Mouse (Mus musculus) lung, embryonic 16.5 days (tissue): Measurements from ENCODE around the gene Cpn1. TPM values are rescaled to one million over a fixed set of nuclear protein-coding genes. Genes with fewer than 3 reads are reported as not detected.

Source experiments
- ATAC-seq: fragments of 200-750 bp; cut with Nextera tagmentation; 2 replicates; pipeline ENCODE4 v1.8.0; 2017; ENCODE audit warnings: low read depth, mild to moderate bottlenecking, moderate library complexity
- H3K27ac ChIP-seq: fragments of 300-500 bp; sonication (generic); 2 replicates; pipeline ENCODE4 v1.5.1; 2014; ENCODE audit warnings: mild to moderate bottlenecking, control low read depth, low read length
- H3K27me3 ChIP-seq: fragments of 300-500 bp; sonication (generic); 2 replicates; pipeline ENCODE4 v1.6.1; 2014; ENCODE audit warnings: low read depth, low read length, mixed read lengths; ENCODE audit not compliant: control insufficient read depth, insufficient read depth
- H3K36me3 ChIP-seq: fragments of 300-500 bp; sonication (generic); 2 replicates; pipeline ENCODE4 v1.6.1; 2014; ENCODE audit warnings: low read length; ENCODE audit not compliant: control insufficient read depth, insufficient read depth
- H3K4me1 ChIP-seq: fragments of 300-500 bp; sonication (generic); replicated peaks from 2 replicates; pipeline ENCODE4 v1.6.1; 2014; ENCODE audit warnings: low read length, mixed read lengths; ENCODE audit not compliant: control insufficient read depth, insufficient read depth
- H3K4me2 ChIP-seq: fragments of 300-500 bp; sonication (generic); 2 replicates; pipeline ENCODE4 v1.6.1; 2014; ENCODE audit warnings: low read depth, low read length, control low read depth
- H3K4me3 ChIP-seq: fragments of 300-500 bp; sonication (generic); 2 replicates; pipeline ENCODE4 v1.5.1; 2014; ENCODE audit warnings: mild to moderate bottlenecking, low read length, control low read depth
- H3K9ac ChIP-seq: fragments of 300-500 bp; sonication (generic); 2 replicates; pipeline ENCODE4 v1.6.1; 2014; ENCODE audit warnings: low read length, control low read depth
- H3K9me3 ChIP-seq: fragments of 300-500 bp; sonication (generic); 2 replicates; pipeline ENCODE4 v1.6.1; 2016; ENCODE audit warnings: low read length; ENCODE audit not compliant: control insufficient read depth
- whole genome bisulfite sequencing: fragments of 180-500 bp; shearing (Covaris S2); extraction: QIAGEN DNeasy Blood & Tissue Kit; methylation state at CpG from one replicate; pipeline ENCODE4 v1.1.7; 2014; 5-methylcytosine and 5-hydroxymethylcytosine counted together
- polyA plus RNA-seq: library from polyadenylated mRNA; unstranded; fragments of >200 nt; fragmentation: Nextera tagmentation; extraction: Ambion mirVana; gene quantifications from 2 replicates; pipeline ENCODE4 v1.2.1, GENCODE M21; 2015

Gene Cpn1
- polyA plus RNA-seq, 1 experiment from 2014 or later, result 4.9 TPM

- no peak for ATAC-seq
- Histone ChIP-seq H3K27me3 (no peaks in the 10 kb centered on the region), H3K9me3 (no peaks in the 10 kb centered on the region), H3K27ac (no peak overlapping the region), H3K36me3 (no peaks in the 10 kb centered on the region), H3K4me3 (no peak overlapping the region), H3K4me2 (no peak overlapping the region), H3K4me1 (no peaks in the 10 kb centered on the region), H3K9ac (no peak overlapping the region)
- 90% methylated on average over 8 of the region's 8 CpGs for WGBS
Measured at GRCm38 (mm10) chr19:43972129-43972528, 14.2 kb downstream of the Cpn1 start.

GRCm38 (mm10) chr19:43968436-43969026, 17.8 kb downstream of the Cpn1 start:
- Histone ChIP-seq H3K9me3 (no peaks in the 10 kb centered on the region), H3K4me3 (no peak overlapping the region), H3K4me2 (no peak overlapping the region), H3K36me3 (no peaks in the 10 kb centered on the region), H3K4me1 (no peaks in the 10 kb centered on the region), H3K9ac (no peak overlapping the region), H3K27me3 (no peaks in the 10 kb centered on the region), H3K27ac (no peak overlapping the region)
- ATAC-seq, result 0 out of 2 replicates have a peak, but pooled peaks have one; percentile 34
- 55% methylated on average over 10 of the region's 11 CpGs for WGBS

GRCm38 (mm10) chr19:43966481-43966880, 19.9 kb downstream of the Cpn1 start:
- no peaks in the 10 kb centered on the region for H3K9me3 ChIP-seq
- 62% methylated on average over 2 of the region's 2 CpGs for WGBS
- no peak for ATAC-seq

GRCm38 (mm10) chr19:43965496-43966085, 20.8 kb downstream of the Cpn1 start:
- no peak overlapping the region for H3K4me2 ChIP-seq
- no peak for ATAC-seq
- H3K27ac ChIP-seq, result no peak overlapping the region
- no peaks in the 10 kb centered on the region for H3K27me3 ChIP-seq
- H3K36me3 ChIP-seq, result no peaks in the 10 kb centered on the region
- H3K9ac ChIP-seq, result no peak overlapping the region
- 68% methylated on average over 11 of the region's 11 CpGs for WGBS
- no peaks in the 10 kb centered on the region for H3K9me3 ChIP-seq
- no peak overlapping the region for H3K4me3 ChIP-seq
- no peaks in the 10 kb centered on the region for H3K4me1 ChIP-seq

More at GRCm38 (mm10) chr19:43966481-43966880, 19.9 kb downstream of the Cpn1 start:
- no peak overlapping the region for H3K9ac ChIP-seq
- no peak overlapping the region for H3K27ac ChIP-seq
- H3K4me2 ChIP-seq, result no peak overlapping the region
- no peaks in the 10 kb centered on the region for H3K4me1 ChIP-seq
- H3K36me3 ChIP-seq, result no peaks in the 10 kb centered on the region
- no peak overlapping the region for H3K4me3 ChIP-seq
- no peaks in the 10 kb centered on the region for H3K27me3 ChIP-seq

DNA sequence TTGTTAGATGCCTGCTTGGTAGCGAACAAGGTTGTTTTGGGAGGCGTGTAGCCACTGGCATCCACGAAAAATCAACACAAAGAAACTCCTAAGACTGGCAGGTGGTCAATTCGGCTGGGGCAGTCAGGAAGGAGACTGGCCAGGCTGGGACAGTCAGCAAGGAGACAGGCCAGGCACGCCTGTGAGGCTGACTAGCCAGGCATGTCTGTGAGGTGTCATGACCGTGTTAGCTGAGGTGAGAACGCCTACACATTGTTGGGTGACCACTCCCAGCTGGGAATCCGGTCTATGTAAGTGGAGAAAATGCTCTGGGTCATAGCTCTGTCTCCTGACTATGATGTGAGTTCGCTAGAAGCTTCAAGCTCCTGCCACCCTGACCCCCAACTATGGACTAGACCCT, 23.6 kb downstream of the Cpn1 start:
- no peak for ATAC-seq
- Histone ChIP-seq H3K27ac (no peak overlapping the region), H3K27me3 (no peaks in the 10 kb centered on the region), H3K4me2 (no peak overlapping the region), H3K9ac (no peak overlapping the region), H3K36me3 (no peaks in the 10 kb centered on the region), H3K4me1 (peaks cover 3% of the 10 kb centered on the region; the same call in 1 of the 2 replicates), H3K9me3 (no peaks in the 10 kb centered on the region), H3K4me3 (no peak overlapping the region)
- WGBS, result 64% methylated on average over 9 of the region's 9 CpGs

GRCm38 (mm10) chr19:43961185-43961584, 25.2 kb downstream of the Cpn1 start:
- no peaks in the 10 kb centered on the region for H3K27me3 ChIP-seq
- no peak overlapping the region for H3K4me3 ChIP-seq
- H3K4me2 ChIP-seq, result no peak overlapping the region
- 86% methylated on average over 2 of the region's 2 CpGs for WGBS
- H3K9me3 ChIP-seq, result no peaks in the 10 kb centered on the region
- ATAC-seq, result no peak
- H3K36me3 ChIP-seq, result no peaks in the 10 kb centered on the region
- no peak overlapping the region for H3K27ac ChIP-seq
- peaks cover 8% of the 10 kb centered on the region for H3K4me1 ChIP-seq
- no peak overlapping the region for H3K9ac ChIP-seq

- ATAC-seq, result no peak
- WGBS, result 58% methylated on average over 11 of the region's 11 CpGs
- Histone ChIP-seq H3K4me3 (no peak overlapping the region), H3K4me2 (no peak overlapping the region), H3K27ac (no peak overlapping the region), H3K9ac (no peak overlapping the region; the same call in 1 of the 2 replicates), H3K27me3 (no peaks in the 10 kb centered on the region), H3K4me1 (peaks cover 8% of the 10 kb centered on the region), H3K9me3 (no peaks in the 10 kb centered on the region), H3K36me3 (no peaks in the 10 kb centered on the region)
Measured at GRCm38 (mm10) chr19:43960014-43960413, 26.3 kb downstream of the Cpn1 start.

DNA sequence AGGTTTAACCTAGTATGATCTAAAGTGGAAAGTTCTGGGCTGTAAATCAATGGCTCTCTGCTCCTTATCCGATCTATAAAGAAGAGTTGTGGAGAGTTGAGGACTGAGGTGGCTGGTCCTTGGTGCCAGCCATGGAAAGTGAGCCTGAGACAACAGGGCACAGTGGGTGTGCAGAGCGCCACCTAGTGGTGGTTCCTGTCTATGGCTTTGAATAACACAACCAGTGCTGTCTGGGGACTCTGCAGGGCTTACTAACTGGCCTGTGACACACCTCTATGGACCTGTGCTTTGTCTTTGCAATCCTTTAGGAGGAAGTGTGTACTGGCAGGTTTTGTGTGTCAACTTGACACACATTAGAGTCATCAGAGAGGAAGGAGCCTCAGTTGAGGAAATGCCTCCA, 27.2 kb downstream of the Cpn1 start:
- Histone ChIP-seq H3K9ac (no peak overlapping the region), H3K4me3 (no peak overlapping the region), H3K27ac (no peak overlapping the region), H3K27me3 (no peaks in the 10 kb centered on the region), H3K4me2 (no peak overlapping the region), H3K4me1 (peaks cover 8% of the 10 kb centered on the region), H3K36me3 (no peaks in the 10 kb centered on the region), H3K9me3 (no peaks in the 10 kb centered on the region)
- WGBS, result 23% methylated on average over 2 of the region's 2 CpGs
- ATAC-seq, result peak; percentile 34; the same call in 1 of the 2 replicates

GRCm38 (mm10) chr19:43957881-43958280, 28.5 kb downstream of the Cpn1 start:
- 60% methylated on average over 4 of the region's 4 CpGs for WGBS
- H3K27me3 ChIP-seq, result no peaks in the 10 kb centered on the region
- peak overlapping the region; percentile 47 for H3K27ac ChIP-seq
- H3K4me1 ChIP-seq, result peaks cover 8% of the 10 kb centered on the region
- H3K36me3 ChIP-seq, result no peaks in the 10 kb centered on the region
- no peak overlapping the region for H3K4me3 ChIP-seq
- no peak; the same call in 1 of the 2 replicates for ATAC-seq
- H3K9me3 ChIP-seq, result no peaks in the 10 kb centered on the region
- H3K9ac ChIP-seq, result no peak overlapping the region
- H3K4me2 ChIP-seq, result no peak overlapping the region
